Mouse (Mus musculus) effector memory CD4-positive, alpha-beta T cell, adult 7 months (primary cell): Measurements from ENCODE around the gene Gm49321. TPM values are rescaled to one million over a fixed set of nuclear protein-coding genes. Genes with fewer than 3 reads are reported as not detected.

ENCODE experiments used
- polyA plus RNA-seq: library from polyadenylated mRNA; unstranded; fragments of 100-300 nt; shearing (Covaris generic); gene quantifications from one replicate; pipeline ENCODE4 v1.2.1, GENCODE M21; 2017

The Gm49321 gene
- polyA plus RNA-seq: 55.4 TPM

GRCm38 (mm10) chr12:73937353-73937752 lies at the start of gene Gm49321:
Gene Gm49321, plus strand, starts transcription at chr12:73937653.

GRCm38 (mm10) chr12:73964291-73965281 lies 27.1 kb downstream of the Gm49321 start, which contains the start of gene Snapc1:
Gene Snapc1, plus strand, starts transcription at chr12:73964481.

GRCm38 (mm10) chr12:73997297-73998127 lies 60.1 kb downstream of the Gm49321 start, which contains the start of gene Syt16:
Gene Syt16, plus strand, starts transcription at chr12:73997661.

Other genes with a start within 250 kb of the Gm49321 start
- 423 TPM for gene Hif1a, start 36.3 kb upstream of the Gm49321 start, polyA plus RNA-seq
- 65.7 TPM for gene Snapc1, start 26.8 kb downstream of the Gm49321 start, polyA plus RNA-seq
- gene Syt16, start 60.0 kb downstream of the Gm49321 start, polyA plus RNA-seq: not detected